Mouse (Mus musculus): Measurements from ENCODE around the gene Sys1.

DNA sequence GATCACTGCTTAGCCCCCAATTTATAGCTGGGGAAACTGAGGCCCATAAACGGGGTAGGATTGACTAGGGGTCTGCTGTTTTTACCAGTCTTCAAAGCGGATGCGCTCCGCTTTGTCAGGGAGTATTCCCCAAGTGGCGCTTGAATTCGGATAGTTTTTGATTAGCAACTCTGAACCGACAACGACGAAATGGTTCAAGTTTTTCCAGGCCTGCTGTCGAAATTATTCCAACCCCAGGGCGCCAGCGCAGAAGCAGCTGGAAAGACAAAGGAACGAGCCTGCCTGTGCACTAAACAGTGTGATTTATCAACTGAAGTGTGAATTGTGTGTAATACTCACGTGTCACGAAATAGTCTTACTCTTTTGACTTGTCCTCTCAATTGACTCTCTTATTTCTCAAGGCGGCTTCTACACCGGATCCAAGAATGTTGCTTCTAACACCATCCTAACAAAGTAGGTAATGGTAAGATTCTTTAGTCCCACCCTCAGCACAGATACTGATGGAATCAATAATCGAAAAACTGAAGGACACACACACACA, 13.2 kb upstream of the Sys1 start, which contains the start of gene Sdc4:
- TF ChIP-seq GATA1 (IDR thresholded peaks at IDR 0.05; ENCODE audit: low read length) (no peak), TAL1 (IDR thresholded peaks at IDR 0.05; ENCODE audit: low read length) (no peak)
